Mouse (Mus musculus) adipocyte (in vitro differentiated cells): ENCODE results near the gene Gm32687.
"Not testable (repeated sequence)": the region's sequence is repeated elsewhere in the genome, so short reads cannot be mapped to it uniquely, and the experiment has no call there.

Experiments used
- DNase-seq: peaks from one replicate; pipeline ENCODE4 v3.0.0-alpha.2; 2016; ENCODE audit warnings: low spot score

The Gm32687 gene

GRCm38 (mm10) chr10:81863409-81864407 lies at the start of gene Gm32687:
Gene Gm32687 (plus strand): TSS chr10:81863934.
- not testable (repeated sequence) for DNase-seq

GRCm38 (mm10) chr10:81846219-81846618 lies 17.5 kb upstream of the Gm32687 start:
- DNase-seq = not testable (repeated sequence)

- not testable (repeated sequence) for DNase-seq
Observed at GRCm38 (mm10) chr10:81929842-81930743, 66.4 kb downstream of the Gm32687 start, which contains the start of gene Zfp781. Gene Zfp781 (minus strand): TSS chr10:81930480.
